Mouse (Mus musculus) thymus, postnatal 4 days (tissue): ENCODE measurements at regions not wholly inside any gene's neighbourhood (a gene's known extent, or its start where the extent isn't known, plus 50 kb on each side); places are given as distances from the start of the nearest gene placed in this dataset.

Source experiments
- DNase-seq: peaks from one replicate; pipeline ENCODE4 v3.0.0; 2021

- DNase-seq: no peak
Measured at GRCm38 (mm10) chr10:102943156-102943555, 86.9 kb downstream of the Alx1 start.

GRCm38 (mm10) chr10:102940823-102941519 lies 89.0 kb downstream of the Alx1 start:
- DNase-seq: no peak

GRCm38 (mm10) chr10:102931445-102931844 lies 98.6 kb downstream of the Alx1 start:
- no peak for DNase-seq

- DNase-seq: no peak
Measured at GRCm38 (mm10) chr10:102928651-102929050, 101.4 kb downstream of the Alx1 start.

GRCm38 (mm10) chr10:102897368-102897767 lies 132.6 kb downstream of the Alx1 start:
- no peak for DNase-seq

GRCm38 (mm10) chr10:102895952-102896351 lies 134.1 kb downstream of the Alx1 start:
- DNase-seq: no peak

GRCm38 (mm10) chr10:102892373-102892772 lies 137.6 kb downstream of the Alx1 start:
- no peak for DNase-seq

- no peak for DNase-seq
Measured at GRCm38 (mm10) chr10:102889709-102890108, 140.3 kb downstream of the Alx1 start.

GRCm38 (mm10) chr10:102881824-102882438 lies 148.1 kb downstream of the Alx1 start:
- no peak for DNase-seq

GRCm38 (mm10) chr10:102878010-102878409 lies 152.0 kb downstream of the Alx1 start:
- peak; percentile 4 for DNase-seq

- DNase-seq: no peak
Measured at GRCm38 (mm10) chr10:102876946-102877345, 153.1 kb downstream of the Alx1 start.

- no peak for DNase-seq
Measured at GRCm38 (mm10) chr10:102866920-102867319, 163.1 kb downstream of the Alx1 start.

- DNase-seq: no peak
Measured at GRCm38 (mm10) chr10:102836567-102837224, 193.3 kb downstream of the Alx1 start.

- no peak for DNase-seq
Measured at GRCm38 (mm10) chr10:102835814-102836213, 194.2 kb downstream of the Alx1 start.

GRCm38 (mm10) chr10:102829606-102830005 lies 200.4 kb downstream of the Alx1 start:
- no peak for DNase-seq

GRCm38 (mm10) chr10:102823434-102823833 lies 206.6 kb downstream of the Alx1 start:
- DNase-seq: no peak

- no peak for DNase-seq
Measured at GRCm38 (mm10) chr10:102801391-102801790, 228.6 kb downstream of the Alx1 start.

- no peak for DNase-seq
Measured at GRCm38 (mm10) chr10:102779243-102779642, 250.8 kb downstream of the Alx1 start.

- no peak for DNase-seq
Measured at GRCm38 (mm10) chr10:102763696-102764095, 251.7 kb downstream of the Rassf9 start.

GRCm38 (mm10) chr10:102762378-102762777 lies 250.4 kb downstream of the Rassf9 start:
- DNase-seq: no peak

GRCm38 (mm10) chr10:102735207-102735606 lies 223.2 kb downstream of the Rassf9 start:
- DNase-seq: no peak

GRCm38 (mm10) chr10:102732420-102732819 lies 220.4 kb downstream of the Rassf9 start:
- no peak for DNase-seq

GRCm38 (mm10) chr10:102712263-102712662 lies 200.2 kb downstream of the Rassf9 start:
- no peak for DNase-seq

- DNase-seq: no peak
Measured at GRCm38 (mm10) chr10:102705848-102706247, 193.8 kb downstream of the Rassf9 start.
